Mouse (Mus musculus): ENCODE measurements at regions not wholly inside any gene's neighbourhood (a gene's known extent, or its start where the extent isn't known, plus 50 kb on each side); places are given as distances from the start of the nearest gene placed in this dataset.

- no peak for TF ChIP-seq CTCF (IDR thresholded peaks at IDR 0.05; ENCODE audit: low read depth)
- TF ChIP-seq EP300 (IDR thresholded peaks at IDR 0.05; ENCODE audit: low read depth): no peak
Observed at GRCm38 (mm10) chr11:6963600-6963999, 99.7 kb upstream of the Adcy1 start.

All from liver, postnatal 0 days (tissue).